Mouse (Mus musculus): ENCODE measurements around the gene Tnk1. TPM values are rescaled to one million over a fixed set of nuclear protein-coding genes. Genes with fewer than 3 reads are reported as not detected.

Gene Tnk1
- total and polyA plus RNA-seq, 3 experiments: 0.25 to 0.35 TPM; not detected in 1

- H3K27me3 ChIP-seq (ENCODE audit: control insufficient read depth in 1 of 2, insufficient read depth in 2 of 2, low read length in 2 of 2): no peaks in the 10 kb centered on the region
- H3K27ac ChIP-seq (ENCODE audit: control insufficient read depth, low read depth, low read length): no peak overlapping the region
- TF ChIP-seq CHD2 (IDR thresholded peaks at IDR 0.05; ENCODE audit: low read length) (no peak), USF1 (IDR thresholded peaks at IDR 0.05; ENCODE audit: low read depth, low read length) (no peak), BHLHE40 (IDR thresholded peaks at IDR 0.05; ENCODE audit: borderline replicate concordance, low read depth, low read length) (no peak), ZC3H11A (IDR thresholded peaks at IDR 0.05; ENCODE audit: low read depth, low read length) (no peak), MAFK (IDR thresholded peaks at IDR 0.05; ENCODE audit: borderline replicate concordance, low read depth, low read length) (no peak), EP300 (IDR thresholded peaks at IDR 0.05; ENCODE audit: low read depth in 1 of 2, low read length in 2 of 2) (no peak), KAT2A (conservative IDR thresholded peaks at IDR 0.05; ENCODE audit: low read depth, low read length) (no peak), JUND (IDR thresholded peaks at IDR 0.05; ENCODE audit: low read depth, low read length) (no peak), CHD1 (IDR thresholded peaks at IDR 0.05; ENCODE audit: low read depth, low read length) (no peak), ZKSCAN1 (IDR thresholded peaks at IDR 0.05; ENCODE audit: low read depth, low read length) (no peak), SMC3 (IDR thresholded peaks at IDR 0.05; ENCODE audit: low read depth, low read length) (no peak), RAD21 (IDR thresholded peaks at IDR 0.05; ENCODE audit: low read depth, low read length) (no peak), POLR2AphosphoS5 (IDR thresholded peaks at IDR 0.05; ENCODE audit: borderline replicate concordance, low read depth, low read length) (no peak), TCF12 (IDR thresholded peaks at IDR 0.05; ENCODE audit: low read depth, low read length) (no peak), USF2 (IDR thresholded peaks at IDR 0.05; ENCODE audit: borderline replicate concordance in 1 of 2, insufficient read depth in 1 of 2, low read depth in 1 of 2, low read length in 2 of 2) (no peak), MXI1 (IDR thresholded peaks at IDR 0.05; ENCODE audit: low read depth, low read length) (no peak)
- DNase-seq (ENCODE audit: low read depth, low spot score): no peak
- no peak overlapping the region for H3K4me3 ChIP-seq (ENCODE audit: control insufficient read depth in 1 of 2, insufficient read depth in 1 of 2, low read depth in 2 of 2, low read length in 2 of 2)
- H3K4me1 ChIP-seq (ENCODE audit: control insufficient read depth in 1 of 2, insufficient read depth in 2 of 2, low read length in 2 of 2): peaks cover 8 to 20% of the 10 kb centered on the region in 2 experiments; a peak in 2 of 4 replicates
- no peaks in the 10 kb centered on the region for H3K9me3 ChIP-seq (replicated peaks; ENCODE audit: insufficient read depth, low read length)
- H3K36me3 ChIP-seq (ENCODE audit: control insufficient read depth in 1 of 2, insufficient read depth in 2 of 2, low read length in 2 of 2): peaks cover 0 to 6% of the 10 kb centered on the region in 2 experiments; a peak in 2 of 4 replicates
- H3K9ac ChIP-seq (ENCODE audit: control insufficient read depth, low read depth, low read length, poor library complexity, severe bottlenecking): no peak overlapping the region
- H3K79me2 ChIP-seq (ENCODE audit: control insufficient read depth, insufficient read depth, low read length, poor library complexity): peaks cover 3% of the 10 kb centered on the region; the same call in 1 of the 2 replicates
These were observed 9.4 kb downstream of the Tnk1 start for GRCm38 (mm10) chr11:69849128-69849527.

- H3K27ac ChIP-seq (ENCODE audit: control insufficient read depth, low read depth, low read length): no peak overlapping the region
- no peaks in the 10 kb centered on the region for H3K9me3 ChIP-seq (replicated peaks; ENCODE audit: insufficient read depth, low read length)
- H3K27me3 ChIP-seq (ENCODE audit: control insufficient read depth in 1 of 2, insufficient read depth in 2 of 2, low read length in 2 of 2): no peaks in the 10 kb centered on the region
- peaks cover 0 to 2% of the 10 kb centered on the region in 2 experiments; a peak in 1 of 4 replicates for H3K36me3 ChIP-seq (ENCODE audit: control insufficient read depth in 1 of 2, insufficient read depth in 2 of 2, low read length in 2 of 2)
- H3K4me3 ChIP-seq (ENCODE audit: control insufficient read depth in 1 of 2, insufficient read depth in 1 of 2, low read depth in 2 of 2, low read length in 2 of 2): no peak overlapping the region
- peaks cover 4 to 14% of the 10 kb centered on the region in 2 experiments; a peak in 2 of 4 replicates for H3K4me1 ChIP-seq (ENCODE audit: control insufficient read depth in 1 of 2, insufficient read depth in 2 of 2, low read length in 2 of 2)
- H3K79me2 ChIP-seq (ENCODE audit: control insufficient read depth, insufficient read depth, low read length, poor library complexity): peaks cover 3% of the 10 kb centered on the region; the same call in 1 of the 2 replicates
- no peak overlapping the region for H3K9ac ChIP-seq (ENCODE audit: control insufficient read depth, low read depth, low read length, poor library complexity, severe bottlenecking)
- DNase-seq (ENCODE audit: low read depth, low spot score): no peak
- TF ChIP-seq POLR2AphosphoS5 (IDR thresholded peaks at IDR 0.05; ENCODE audit: borderline replicate concordance, low read depth, low read length) (no peak), HCFC1 (IDR thresholded peaks at IDR 0.05; ENCODE audit: low read depth, low read length) (no peak), MAFK (IDR thresholded peaks at IDR 0.05; ENCODE audit: borderline replicate concordance, low read depth, low read length) (no peak), MYB (IDR thresholded peaks at IDR 0.05; ENCODE audit: low read depth, low read length) (no peak), ZNF384 (IDR thresholded peaks at IDR 0.05; ENCODE audit: low read depth, low read length) (no peak), NELFE (IDR thresholded peaks at IDR 0.05; ENCODE audit: low read depth, low read length) (no peak), JUND (IDR thresholded peaks at IDR 0.05; ENCODE audit: low read depth, low read length) (no peak), ZC3H11A (IDR thresholded peaks at IDR 0.05; ENCODE audit: low read depth, low read length) (no peak), SIN3A (IDR thresholded peaks at IDR 0.05; ENCODE audit: low read length) (no peak), TAL1 (IDR thresholded peaks at IDR 0.05; ENCODE audit: low read length) (no peak), TCF12 (IDR thresholded peaks at IDR 0.05; ENCODE audit: low read depth, low read length) (no peak), MXI1 (IDR thresholded peaks at IDR 0.05; ENCODE audit: low read depth, low read length) (no peak), UBTF (IDR thresholded peaks at IDR 0.05; ENCODE audit: borderline replicate concordance, insufficient read depth, low read depth, low read length) (no peak), EP300 (IDR thresholded peaks at IDR 0.05; ENCODE audit: low read depth in 1 of 2, low read length in 2 of 2) (no peak), POLR2A (IDR thresholded peaks at IDR 0.05; ENCODE audit: control insufficient read depth in 1 of 2, insufficient read depth in 1 of 2, low read depth in 1 of 2, low read length in 2 of 2, poor library complexity in 1 of 2) (no peak), ELF1 (IDR thresholded peaks at IDR 0.05; ENCODE audit: low read depth, low read length) (no peak)
These were observed 10.5 kb downstream of the Tnk1 start for GRCm38 (mm10) chr11:69848021-69848420.

Measured in MEL (cell line).